Mouse (Mus musculus) 416B (cell line): ENCODE results near the gene Lmntd1.

Source experiments
- DNase-seq: peaks from one replicate; pipeline ENCODE4 v3.0.0; 2011; ENCODE audit warnings: low read depth

The Lmntd1 gene

GRCm38 (mm10) chr6:145557059-145557992 is 56.8 kb downstream of the Lmntd1 start:
- no peak for DNase-seq

- DNase-seq, result peak; percentile 44
Measured at GRCm38 (mm10) chr6:145553226-145553625, 60.9 kb downstream of the Lmntd1 start.

- peak; percentile 37 for DNase-seq
Measured at GRCm38 (mm10) chr6:145552817-145553216, 61.3 kb downstream of the Lmntd1 start.

GRCm38 (mm10) chr6:145550993-145551392 is 63.1 kb downstream of the Lmntd1 start:
- DNase-seq, result no peak

GRCm38 (mm10) chr6:145545927-145546641 is 68.0 kb downstream of the Lmntd1 start:
- DNase-seq, result no peak

GRCm38 (mm10) chr6:145544838-145545237 is 69.3 kb downstream of the Lmntd1 start:
- DNase-seq, result peak; percentile 44

GRCm38 (mm10) chr6:145544304-145544703 is 69.8 kb downstream of the Lmntd1 start:
- no peak for DNase-seq

GRCm38 (mm10) chr6:145539568-145539859 is 74.6 kb downstream of the Lmntd1 start:
- DNase-seq, result no peak

- DNase-seq, result no peak
Measured at GRCm38 (mm10) chr6:145538787-145539567, 75.1 kb downstream of the Lmntd1 start.

- no peak for DNase-seq
Measured at GRCm38 (mm10) chr6:145530464-145530863, 83.7 kb downstream of the Lmntd1 start.

- DNase-seq, result no peak
Measured at GRCm38 (mm10) chr6:145523337-145523736, 90.8 kb downstream of the Lmntd1 start.

- no peak for DNase-seq
Measured at GRCm38 (mm10) chr6:145522617-145523016, 91.5 kb downstream of the Lmntd1 start.

GRCm38 (mm10) chr6:145517002-145517401 is 97.1 kb downstream of the Lmntd1 start:
- no peak for DNase-seq

- DNase-seq, result no peak
Measured at GRCm38 (mm10) chr6:145515859-145516581, 98.1 kb downstream of the Lmntd1 start.

- DNase-seq, result no peak
Measured at GRCm38 (mm10) chr6:145511265-145511664, 102.9 kb downstream of the Lmntd1 start.

- peak; percentile 46 for DNase-seq
Measured at GRCm38 (mm10) chr6:145508828-145509227, 105.3 kb downstream of the Lmntd1 start.

GRCm38 (mm10) chr6:145501751-145502150 is 112.4 kb downstream of the Lmntd1 start:
- DNase-seq, result no peak

GRCm38 (mm10) chr6:145499574-145500546 is 114.3 kb downstream of the Lmntd1 start:
- no peak for DNase-seq

GRCm38 (mm10) chr6:145495731-145496130 is 118.4 kb downstream of the Lmntd1 start:
- DNase-seq, result no peak

GRCm38 (mm10) chr6:145488251-145488650 is 125.9 kb downstream of the Lmntd1 start:
- no peak for DNase-seq
